Mouse (Mus musculus) lung, postnatal 25 days (tissue): ENCODE results near the gene En1.

Source experiments
- DNase-seq: peaks from one replicate; pipeline ENCODE4 v3.0.0; 2022; ENCODE audit warnings: low spot score

En1 gene

DNA sequence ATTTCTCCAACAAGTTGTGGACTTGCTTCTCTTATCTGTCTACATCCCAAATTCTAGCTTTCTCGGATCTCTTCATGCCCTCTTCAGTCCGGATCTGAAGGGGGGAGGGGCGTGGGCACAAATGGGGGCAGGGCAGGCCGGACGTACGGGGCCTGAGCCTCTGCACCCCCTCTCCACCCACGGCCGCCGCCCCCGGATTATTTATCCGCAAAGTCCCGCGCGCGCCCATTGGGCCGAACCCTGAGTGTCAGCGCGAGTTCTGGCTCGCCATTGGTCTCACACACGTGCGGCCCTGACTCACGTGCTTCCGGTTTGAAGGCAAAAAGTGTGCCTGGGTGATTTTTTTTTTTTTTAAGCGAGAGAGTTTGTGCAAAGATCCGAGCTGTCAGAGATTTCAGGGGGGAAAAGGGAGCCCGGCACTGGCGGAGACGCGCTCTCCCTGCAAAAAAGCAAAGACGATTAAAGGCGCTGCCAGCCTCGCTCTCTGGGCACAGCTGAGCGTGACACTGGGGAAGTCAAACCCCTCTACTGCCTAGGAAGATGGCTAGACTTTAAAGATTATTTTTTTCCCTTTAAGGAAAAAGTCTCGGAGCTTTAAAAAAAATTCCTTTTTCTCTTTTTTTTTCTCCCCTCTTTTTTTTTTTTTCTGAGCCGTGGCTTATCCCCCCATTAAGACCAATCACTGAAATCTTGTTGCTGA, at the start of gene En1:
Gene En1 (plus strand): TSS at position 388 of the 700 bp plus-strand sequence.
- DNase-seq: no peak

DNA sequence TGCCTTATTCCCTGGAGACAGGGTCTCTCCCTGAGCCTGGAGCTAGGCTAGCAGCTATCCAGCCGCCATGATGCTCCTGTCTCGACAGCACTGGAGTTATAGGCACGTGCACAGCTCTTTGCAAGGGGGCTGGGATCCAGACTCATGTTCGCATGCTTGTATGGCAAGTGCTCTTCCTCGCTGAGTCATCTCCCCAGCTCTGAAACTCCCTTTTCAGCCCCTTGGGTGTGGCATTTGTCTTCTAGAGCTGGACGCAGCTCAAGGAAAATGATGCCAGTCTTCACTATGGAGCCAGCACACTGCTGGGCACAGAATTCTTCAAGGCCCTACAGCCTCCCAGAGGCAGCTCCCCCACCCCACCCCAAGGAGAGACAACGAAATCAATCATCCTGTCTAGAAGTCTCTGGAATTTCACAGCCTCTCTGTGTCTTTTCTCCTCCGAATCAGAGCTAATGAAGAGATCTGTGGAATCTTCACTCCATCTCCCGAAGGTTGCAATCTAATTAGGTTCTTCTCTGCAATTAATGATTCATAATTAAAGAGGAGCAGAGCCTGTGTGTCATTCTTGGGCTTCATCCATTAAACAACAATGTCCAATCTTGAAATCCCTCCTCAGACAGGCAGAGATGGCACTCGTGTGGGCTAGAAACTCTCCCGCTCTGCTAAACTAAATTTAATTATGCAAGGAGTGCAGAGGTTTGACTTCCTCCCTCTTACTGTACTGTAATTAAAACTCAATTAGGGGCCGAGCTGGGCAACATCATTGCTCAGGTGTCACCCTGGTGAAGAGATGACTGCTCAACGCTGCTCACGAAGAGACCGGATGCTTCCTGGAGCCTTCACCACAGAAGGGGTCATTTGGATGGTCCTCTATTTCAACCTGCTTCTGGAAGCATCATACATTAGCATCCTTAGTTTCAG, 45.0 kb upstream of the En1 start:
- no peak for DNase-seq

DNA sequence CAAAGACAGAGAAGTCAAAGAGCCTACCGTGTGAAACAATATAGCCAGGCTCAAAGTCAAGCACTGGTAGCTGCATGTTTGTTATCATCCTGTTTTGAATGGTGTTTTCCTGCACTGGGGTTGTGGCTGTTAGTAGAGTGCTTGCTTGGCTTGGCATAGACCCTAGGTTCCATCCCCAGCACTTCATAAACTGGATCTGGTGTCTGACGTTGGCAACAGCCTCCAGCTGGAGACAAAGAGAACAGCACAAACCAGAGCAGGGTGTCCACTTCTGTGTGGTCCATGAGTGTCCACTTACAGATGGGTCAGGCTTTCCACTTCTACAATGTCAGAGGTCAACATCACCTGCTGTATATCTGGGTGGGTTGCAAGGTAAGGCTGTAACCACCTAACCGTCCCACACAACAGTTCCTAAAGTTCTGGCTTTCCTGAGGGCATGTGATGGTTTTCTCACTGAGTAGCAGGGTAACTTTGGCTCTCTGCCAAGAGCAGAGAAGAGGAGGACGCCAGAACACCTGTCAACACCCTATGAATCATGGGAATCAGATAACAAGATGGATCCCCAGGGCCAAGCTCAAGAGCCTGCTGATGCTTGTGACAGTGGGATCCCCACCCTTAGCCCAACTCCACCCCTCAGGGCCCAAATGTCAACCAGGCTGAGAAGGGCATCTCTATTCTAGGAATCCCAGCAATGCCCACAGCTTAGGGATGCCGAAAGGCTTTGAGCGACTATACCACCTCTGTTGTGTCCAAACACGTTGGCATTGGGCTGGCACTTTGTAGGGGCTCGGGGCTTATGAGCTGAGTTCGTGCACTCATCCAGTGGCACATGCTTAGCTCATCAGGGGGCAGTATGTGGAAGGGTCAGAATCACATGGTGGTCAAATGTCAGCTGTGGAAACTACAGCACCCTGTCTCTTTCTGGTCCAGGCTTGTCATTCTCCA, 43.6 kb upstream of the En1 start:
- no peak for DNase-seq

DNA sequence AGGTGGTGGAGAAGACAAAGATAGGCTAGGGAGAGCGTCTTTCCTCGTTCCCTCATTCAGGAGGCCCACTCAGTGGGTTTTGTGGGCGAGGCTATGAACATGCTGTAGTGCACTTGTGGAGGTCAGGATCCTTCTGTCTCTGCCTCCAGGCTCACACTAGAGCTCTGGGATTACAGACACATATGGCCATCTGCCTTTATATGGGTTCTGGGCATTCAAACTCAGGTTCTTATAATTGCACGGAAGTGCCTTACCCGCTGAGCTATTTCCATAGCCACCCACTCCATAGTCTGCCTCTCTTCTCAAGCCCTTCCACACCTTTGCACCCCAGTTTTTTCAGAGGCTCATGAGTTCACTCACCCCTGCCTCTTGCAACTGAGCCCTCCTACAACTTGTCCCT, 42.3 kb upstream of the En1 start:
- no peak for DNase-seq

DNA sequence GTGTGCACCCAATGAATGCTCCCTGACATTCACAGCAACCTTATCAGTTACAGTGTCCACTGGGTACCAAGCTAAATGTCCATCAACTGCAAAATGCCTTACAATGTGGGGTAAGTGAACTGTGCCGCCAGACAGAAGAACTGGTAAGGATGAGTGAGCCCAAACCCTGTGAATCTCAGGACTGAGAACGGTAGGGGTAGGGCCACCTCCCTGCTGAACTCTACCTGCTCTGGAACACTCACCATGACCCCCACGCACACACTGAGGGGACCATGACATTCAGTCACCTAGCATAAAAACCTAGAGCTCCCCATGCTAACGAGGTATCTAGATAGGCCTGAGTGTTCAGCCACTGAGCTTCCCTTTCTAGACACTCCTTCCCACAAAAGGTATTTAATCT, 20.9 kb upstream of the En1 start:
- no peak for DNase-seq

DNA sequence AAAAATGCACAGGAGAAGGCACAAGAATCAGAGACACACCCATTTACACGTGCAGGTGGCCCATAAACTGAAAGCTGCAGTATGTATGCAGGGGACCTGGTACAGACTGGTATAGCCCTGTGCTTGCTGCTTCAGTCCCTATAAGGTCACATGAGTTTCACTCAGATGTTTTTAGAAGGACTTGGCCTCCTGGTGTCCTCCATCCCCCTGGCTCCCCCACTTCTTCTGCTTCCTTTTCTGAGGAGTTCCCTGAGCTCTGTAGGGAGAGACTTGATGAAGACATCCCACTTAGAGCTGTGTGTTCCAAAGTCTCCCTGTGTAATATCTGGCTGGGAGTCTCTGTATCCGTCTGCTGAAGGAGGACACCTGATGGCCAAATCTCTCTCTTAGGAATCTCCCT, 16.7 kb upstream of the En1 start:
- no peak for DNase-seq

DNA sequence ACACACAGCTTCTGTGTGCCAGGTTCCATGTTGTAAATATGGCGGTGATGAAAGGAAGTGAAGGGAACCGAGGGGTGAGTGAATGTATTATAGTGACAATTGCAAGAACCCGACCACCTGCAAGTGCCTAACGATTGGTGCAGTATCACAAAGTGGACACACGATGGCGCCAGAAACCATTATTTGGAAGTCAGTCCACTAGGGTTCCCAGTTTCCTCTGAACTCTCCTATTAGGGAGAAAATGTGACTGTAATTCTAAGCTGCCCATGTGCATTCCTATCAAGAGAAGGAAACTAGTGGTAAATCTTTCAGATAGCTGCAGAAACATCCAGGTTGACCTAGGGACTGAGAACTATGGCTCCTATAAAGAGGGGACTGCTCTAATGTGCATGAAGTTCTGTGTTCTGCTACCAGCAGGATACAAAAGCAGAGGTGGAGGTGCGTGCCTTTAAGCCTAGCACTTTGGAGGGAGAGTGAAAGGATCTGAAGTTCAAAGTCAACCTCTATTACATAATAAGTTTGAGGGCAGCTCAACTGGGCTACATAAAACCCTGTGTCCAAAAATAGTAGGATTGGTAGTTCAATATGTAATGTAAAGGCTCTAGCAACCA, 15.6 kb upstream of the En1 start:
- peak; percentile 41 for DNase-seq

DNA sequence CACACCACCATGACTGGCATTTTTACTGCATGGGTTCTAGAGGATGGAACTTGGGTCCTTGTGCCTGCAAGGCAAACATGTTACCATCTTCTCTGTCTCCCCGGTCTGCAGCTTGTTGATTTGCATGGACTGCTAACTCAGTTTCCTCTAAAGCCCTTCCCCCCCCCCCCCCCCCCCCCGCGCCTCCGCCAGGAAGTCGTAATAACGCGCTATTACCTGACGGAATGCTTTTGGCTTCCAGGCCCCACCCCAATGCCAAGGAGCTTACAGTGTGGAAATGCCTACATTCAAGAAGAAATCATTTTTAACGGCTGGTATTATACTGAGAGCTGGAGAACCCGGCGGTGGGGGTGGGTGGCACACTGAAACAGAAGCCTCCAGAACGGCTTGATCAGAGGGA, 14.8 kb upstream of the En1 start:
- DNase-seq: no peak

DNA sequence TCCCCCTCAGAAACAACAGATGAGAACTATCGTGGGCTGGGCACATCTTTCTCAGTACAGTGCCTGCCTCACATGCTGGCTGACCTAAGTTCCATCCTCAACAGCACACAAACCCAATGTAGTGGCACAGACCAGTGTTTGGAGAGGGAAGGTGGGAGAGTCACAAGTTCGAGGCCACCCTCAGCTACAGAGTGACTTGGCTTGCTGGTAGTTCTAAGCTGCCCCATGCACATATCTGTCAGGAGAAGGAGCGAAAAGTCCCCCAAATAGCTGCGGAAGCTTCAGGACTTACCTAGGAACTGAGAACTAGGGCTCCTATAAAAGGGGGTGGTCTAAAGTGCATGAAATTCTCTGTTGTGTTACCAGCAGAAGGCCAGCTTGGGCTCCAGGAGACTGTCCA, 14.3 kb upstream of the En1 start:
- DNase-seq: no peak

DNA sequence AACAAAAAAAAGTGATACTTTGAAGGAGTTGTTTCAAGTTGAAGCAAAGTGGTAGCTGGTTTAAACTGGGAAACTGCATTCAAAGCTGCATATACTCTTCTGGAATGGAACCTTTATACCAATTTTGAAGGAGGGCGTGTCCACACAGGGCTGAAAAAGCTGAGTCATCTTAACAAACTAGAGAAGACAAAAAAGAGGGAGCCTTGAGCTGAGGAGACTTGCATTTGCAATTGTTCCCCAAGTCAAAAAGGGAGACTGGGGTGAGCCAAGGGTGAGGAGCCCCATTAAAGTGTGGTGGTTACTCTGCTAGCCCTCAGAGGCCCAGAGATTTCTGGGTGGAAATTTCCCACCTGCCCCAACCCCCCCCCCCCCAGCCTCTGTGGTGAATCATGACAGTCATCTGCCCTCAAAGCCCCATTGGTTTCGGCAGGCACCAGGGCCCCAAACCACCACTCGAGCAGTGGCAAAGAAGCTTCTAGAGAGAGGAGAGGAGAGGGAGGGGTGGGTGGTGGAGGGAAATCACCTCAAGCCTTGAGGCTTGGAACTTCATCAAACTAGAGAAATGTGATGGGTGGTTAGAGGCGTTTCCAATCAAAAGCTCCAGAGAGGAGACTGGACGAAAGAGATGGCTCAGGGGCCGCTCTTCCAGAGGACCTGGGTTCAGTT, 13.7 kb upstream of the En1 start:
- no peak for DNase-seq

DNA sequence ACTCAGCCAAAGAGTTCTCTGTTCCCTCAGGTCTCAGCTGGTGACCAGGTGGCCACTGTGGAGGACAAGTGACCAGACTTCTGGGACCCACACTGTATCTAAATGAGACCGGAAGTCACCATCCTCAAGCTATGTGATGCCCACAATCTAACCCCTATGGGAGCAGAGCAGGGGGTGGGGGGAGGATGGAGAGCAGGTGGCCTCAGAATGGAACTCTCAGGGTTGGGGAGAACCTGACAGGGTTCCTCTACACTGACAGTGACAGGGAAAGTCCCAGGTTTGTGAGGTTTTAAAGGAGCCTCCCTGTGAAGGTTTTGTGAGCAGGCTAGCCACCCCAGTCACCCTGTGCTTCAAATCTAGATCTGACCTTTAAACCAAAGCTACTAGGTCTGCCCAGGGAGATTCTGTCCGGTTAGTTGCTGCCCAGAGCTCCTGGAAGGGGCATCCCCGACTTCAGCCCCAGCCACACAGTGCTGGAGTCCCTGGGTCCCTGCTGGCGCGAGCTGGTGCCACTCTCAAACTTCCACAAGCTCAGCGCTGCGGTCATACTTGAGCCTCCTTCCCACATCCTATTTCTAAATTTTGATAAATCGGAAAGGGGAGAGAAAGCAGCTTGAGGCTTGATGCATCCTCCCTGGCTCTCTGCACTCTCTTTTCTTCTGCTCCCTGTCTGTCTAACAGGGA, 8.8 kb upstream of the En1 start:
- no peak for DNase-seq

DNA sequence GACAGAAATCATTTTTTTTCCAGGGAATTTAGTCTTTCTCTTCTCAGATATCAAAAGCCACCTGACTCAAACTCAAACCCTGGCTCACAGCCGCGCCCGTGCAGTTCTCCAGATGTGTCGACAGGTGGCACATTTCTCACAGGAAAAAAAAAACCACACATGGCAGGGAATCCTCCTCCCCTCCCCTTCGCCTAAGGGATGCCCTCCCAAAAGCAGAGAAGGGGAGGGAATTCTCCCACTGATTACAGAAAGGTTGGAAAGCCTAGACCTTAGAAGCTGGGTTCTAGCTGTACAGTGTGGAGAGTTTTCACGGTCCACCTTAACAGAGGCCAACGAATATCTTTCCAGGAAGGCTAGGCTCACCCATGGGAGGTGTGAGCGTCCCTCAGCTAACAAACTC, 7.6 kb upstream of the En1 start:
- DNase-seq: no peak

DNA sequence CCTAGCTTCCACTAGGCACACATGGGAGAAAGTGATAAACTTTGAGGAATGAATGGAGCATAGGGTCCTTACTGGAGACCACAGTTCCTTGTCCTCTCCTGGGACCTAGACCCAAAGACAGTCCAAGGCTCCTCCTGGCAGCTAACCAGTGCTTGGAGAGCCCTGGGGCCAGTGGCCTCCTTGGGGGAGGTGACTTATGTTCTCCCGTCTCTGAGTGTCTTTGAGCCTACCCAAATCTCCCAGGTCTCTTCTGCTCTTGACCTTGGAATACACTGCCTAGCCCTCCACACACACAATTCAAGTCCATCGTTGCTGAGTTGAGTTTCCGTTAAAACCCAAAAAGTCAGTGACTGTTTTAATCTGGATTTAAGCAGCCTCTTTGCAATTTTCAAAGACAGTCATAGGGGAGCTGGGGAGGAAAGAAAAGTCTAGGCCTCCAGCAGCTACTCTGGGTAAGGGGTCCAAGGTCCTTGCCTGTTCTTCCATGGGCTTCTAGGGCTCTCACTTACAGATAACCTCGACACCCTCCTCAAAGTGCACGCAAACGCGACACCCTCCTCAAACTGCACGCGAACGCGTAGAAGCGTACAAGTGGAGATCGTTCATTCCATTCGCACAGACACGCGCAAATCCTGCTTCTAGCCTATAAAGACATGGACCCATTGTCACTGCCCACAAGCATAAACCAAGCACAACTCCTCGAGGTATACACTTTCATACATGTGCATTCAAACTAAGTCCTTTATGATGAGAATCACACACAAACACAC, 6.6 kb upstream of the En1 start:
- no peak for DNase-seq

DNA sequence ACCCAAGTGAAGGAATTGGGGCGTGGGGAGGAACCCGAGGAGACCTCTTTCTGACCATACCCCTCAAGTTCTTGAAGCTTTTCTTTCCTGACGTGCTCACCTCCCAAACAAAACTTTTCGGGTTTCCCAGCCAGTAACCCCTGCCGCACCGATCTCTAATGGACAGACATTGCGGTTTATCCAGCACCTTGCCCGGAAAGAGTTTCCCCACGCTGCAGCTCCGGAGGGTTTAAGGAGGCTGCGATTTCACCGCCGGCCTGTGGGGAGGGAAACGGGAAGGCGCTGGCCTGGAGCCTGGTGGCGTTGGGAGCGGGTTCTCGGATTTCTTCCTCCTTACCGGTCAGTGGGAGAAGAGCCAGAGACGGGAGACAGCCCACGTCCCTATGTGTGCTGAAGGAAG, 5.9 kb upstream of the En1 start:
- no peak for DNase-seq

DNA sequence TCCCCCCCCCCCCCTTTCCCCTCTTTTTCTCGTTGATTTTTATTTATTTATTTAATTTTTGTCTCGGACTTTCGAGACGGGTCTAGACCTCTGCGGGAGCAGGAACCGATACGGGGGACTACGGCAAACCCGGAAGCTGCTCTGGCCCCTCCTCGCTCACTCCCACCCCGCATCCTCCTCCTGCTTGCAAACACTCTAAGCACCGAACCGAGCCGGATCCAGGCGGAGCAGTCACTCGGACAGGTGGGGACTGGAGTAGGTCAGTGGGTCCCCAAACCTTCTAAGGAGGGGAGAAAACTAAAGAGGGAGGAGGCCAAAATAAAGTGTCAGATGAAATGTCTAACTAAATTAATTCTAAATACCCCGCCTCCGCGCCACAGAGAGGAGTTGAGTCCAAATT, 5.4 kb upstream of the En1 start:
- DNase-seq: no peak

DNA sequence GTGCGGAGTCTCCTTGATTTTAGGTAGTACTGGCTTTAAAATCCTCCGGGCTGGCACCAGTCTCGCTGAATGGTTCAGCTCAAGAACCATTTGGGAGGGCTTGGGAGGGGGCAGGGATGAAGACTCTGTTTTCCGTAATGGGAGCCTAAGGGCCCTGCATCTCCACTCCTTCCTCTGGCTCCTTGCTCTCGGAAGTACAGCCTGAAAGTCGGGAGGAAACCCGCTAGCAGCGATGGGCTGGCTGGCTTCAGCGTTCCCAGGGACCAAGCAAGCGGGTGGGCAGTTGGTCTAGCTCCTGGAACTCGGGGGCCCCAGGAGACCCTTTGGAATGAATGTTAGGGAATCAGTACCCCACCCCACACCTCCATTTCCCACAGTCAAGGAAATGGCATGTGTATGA, 4.9 kb upstream of the En1 start:
- DNase-seq: no peak

DNA sequence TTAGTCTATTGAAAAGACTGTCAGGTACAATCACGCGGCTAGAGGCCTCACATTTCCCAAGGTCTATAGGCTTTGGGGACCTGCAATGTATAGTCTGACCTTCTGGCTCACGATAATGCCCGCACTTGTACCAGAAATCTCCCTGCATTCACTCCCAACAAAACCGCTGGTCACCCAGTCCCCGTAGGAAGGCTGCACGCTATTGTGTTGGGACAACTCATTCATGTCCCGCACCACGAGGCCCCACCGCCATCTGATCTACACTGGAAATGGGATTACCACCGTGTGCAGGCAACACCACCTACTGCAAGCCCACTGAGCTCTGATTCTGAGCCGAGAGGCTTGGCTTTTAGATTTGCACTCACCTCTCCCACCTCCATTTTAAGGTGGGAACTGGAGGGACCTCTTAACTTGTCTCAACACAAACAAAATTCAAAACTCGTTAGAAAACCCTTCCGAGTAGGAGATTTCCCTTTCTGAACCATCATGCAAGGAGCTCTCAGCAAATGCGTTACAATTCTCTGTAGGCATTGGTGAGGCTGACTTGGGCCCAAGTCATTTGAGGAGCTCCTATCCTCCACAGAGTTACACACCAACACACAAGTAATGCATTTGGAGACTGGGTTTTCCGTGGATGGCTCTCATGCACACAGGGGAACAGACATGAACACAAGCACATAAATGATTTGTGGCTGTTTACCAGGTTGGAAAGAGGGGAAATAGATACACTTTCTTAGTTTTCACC, 3.9 kb upstream of the En1 start:
- no peak for DNase-seq

DNA sequence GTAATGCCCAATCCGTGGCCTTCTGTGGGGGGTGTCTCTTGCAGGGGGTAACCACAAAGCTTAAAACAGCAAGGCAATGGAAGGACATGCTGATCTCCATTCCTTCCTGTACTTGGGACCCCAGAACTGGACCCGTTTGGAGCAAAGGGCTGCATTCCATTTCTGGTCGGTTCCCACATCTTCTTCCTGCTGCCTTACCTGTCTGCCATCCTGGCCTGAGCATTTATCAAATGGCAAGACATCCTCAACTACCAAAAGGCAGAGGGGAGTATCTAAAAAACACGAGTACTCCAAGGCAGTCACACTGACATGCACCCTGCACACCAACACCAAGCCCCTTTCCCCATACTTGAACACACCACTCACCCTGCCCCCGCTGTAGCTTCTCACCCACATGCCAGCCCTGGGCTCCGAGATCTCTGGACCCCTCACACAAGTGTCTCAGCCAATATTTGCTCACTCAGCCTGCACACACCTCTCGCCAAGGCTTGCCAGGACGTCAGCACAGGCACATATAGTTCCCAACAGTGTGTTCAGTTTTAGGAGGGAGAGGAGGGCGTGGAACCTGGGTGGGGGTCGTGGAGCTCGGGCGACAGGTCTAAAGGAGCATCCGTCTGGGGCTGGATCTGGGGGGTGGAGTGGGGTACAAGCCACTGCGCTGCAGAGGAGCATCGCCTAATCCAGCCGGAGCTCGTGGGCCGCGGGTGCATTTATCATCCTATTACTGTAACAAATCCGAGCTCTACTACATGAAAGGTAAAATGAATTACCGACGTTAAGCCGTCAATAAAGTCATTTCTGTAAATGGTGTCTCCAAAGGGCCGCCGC, 2.7 kb upstream of the En1 start:
- no peak for DNase-seq

DNA sequence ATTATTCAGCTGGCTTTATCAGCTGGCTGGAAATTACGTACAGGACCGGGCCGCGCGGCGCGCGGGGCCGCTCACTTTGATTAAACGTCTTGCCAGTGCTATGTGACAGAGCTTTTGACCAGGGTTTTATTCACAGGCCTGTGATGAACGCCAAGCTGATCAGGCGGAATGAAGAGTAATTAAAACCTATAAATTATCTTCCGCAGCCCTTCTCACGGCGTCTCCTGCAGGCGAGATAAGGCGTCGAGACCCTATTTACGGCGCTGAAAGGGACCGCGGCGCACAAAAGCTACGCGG, 2.1 kb upstream of the En1 start:
- DNase-seq: no peak
